ENCODE assay signal across 11 mouse cellular contexts in the genomic region with DNA sequence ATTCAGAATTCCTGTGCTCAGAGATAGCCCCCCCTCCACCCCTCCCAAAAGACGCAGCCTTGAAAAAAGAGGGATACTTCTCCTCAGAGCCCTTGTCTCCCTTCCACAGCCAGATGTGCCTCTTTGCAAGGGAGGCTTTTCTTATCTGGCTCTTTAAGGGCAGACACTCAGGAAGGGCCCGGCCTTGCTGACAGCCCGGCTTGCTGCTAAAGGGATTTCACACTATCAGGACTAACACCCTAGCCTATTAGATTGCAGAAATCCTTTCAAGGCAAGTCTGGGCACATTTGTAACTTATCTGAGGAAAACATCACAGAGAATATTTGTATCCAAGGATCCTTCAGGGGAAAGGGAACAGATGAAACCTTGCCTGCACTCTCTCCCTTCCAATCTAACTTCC.
"Had no signal": no experiment of that assay in that cellular context is flagged by ENCODE, and none has a peak within 500 bp of the region (broad histone marks: within the 10 kb centered on the region; RNA-seq: fewer than 3 reads in every experiment).

No protein-coding gene starts in this region.

- H3K27ac ChIP-seq: intestine, embryonic 15.5 days; kidney, embryonic 15.5 days; limb, embryonic 13.5 days; liver, embryonic 14.5 days had no signal

- H3K36me3 ChIP-seq: intestine, embryonic 15.5 days; kidney, embryonic 15.5 days; limb, embryonic 13.5 days had no signal

- H3K4me2 ChIP-seq: intestine, embryonic 15.5 days; kidney, embryonic 15.5 days; limb, embryonic 13.5 days had no signal

- H3K4me3 ChIP-seq: intestine, embryonic 15.5 days; kidney, embryonic 15.5 days; limb, embryonic 13.5 days had no signal

- ATAC-seq: intestine, embryonic 15.5 days had no signal

- H3K9me3 ChIP-seq: intestine, embryonic 15.5 days; kidney, embryonic 15.5 days; limb, embryonic 13.5 days had no signal

- DNase-seq: kidney, adult 2 months; kidney, postnatal 14 days; left cerebral cortex, postnatal 4 days; lung, adult 18-20 months; lung, postnatal 36 days; right cerebral cortex, postnatal 25 days; thymus, postnatal 36 days had no signal

- H3K27me3 ChIP-seq: intestine, embryonic 15.5 days; kidney, embryonic 15.5 days; limb, embryonic 13.5 days had no signal

- H3K4me1 ChIP-seq: intestine, embryonic 15.5 days; limb, embryonic 13.5 days had no signal

- H3K9ac ChIP-seq: intestine, embryonic 15.5 days; kidney, embryonic 15.5 days; limb, embryonic 13.5 days; liver, embryonic 14.5 days had no signal
